Mouse (Mus musculus) urinary bladder, adult 18-20 months (tissue): ENCODE measurements at regions not wholly inside any gene's neighbourhood (a gene's known extent, or its start where the extent isn't known, plus 50 kb on each side); places are given as distances from the start of the nearest gene placed in this dataset.

Experiments
- DNase-seq, 2 experiments: peaks; one replicate each; pipeline ENCODE4 v3.0.0; 2022; ENCODE audit warnings: low spot score in 2 of 2, mixed read lengths in 2 of 2

GRCm38 (mm10) chr2:75061456-75062188 is 236.0 kb downstream of the Mtx2 start:
- DNase-seq: no peak

GRCm38 (mm10) chr2:75062189-75062510 is 236.5 kb downstream of the Mtx2 start:
- no peak for DNase-seq

DNA sequence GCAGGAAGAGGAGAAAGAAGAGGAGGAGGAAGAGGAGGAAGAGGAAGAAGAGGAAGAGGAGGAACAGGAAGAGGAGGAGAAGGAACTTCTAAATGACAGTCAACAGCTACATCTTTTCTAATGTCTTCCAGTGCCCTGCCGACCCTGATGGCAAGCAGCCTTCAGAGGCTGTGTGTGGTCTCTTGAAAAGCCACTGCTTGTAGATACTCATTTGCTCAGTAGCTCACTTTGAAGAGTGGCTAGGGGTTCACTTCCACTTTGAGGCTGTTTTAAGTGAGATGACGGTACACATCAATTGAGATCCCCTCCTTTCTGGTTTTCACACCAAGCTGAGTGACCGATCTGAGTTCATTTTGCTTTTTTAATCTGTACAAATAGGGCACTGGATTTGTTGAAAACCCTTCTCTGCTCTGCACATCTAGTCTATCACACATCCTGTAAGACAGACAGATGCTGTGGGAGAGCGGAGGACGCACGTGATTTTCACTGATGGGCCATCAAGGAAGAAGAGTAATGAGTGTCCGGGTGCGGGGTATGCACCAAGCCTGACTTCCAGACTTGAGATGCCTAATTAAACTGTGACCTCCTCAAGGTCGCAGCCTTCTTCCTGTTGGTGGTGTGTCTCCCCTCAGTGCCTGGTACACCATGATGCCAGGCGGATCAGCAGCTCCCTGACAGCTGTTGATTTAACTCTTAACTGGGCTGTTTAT is 239.0 kb downstream of the Mtx2 start:
- DNase-seq: no peak

GRCm38 (mm10) chr2:75065304-75065703 is 239.7 kb downstream of the Mtx2 start:
- DNase-seq: no peak

- DNase-seq: no peak
Observed at GRCm38 (mm10) chr2:75069321-75069720, 243.7 kb downstream of the Mtx2 start.

- DNase-seq: no peak
Observed at GRCm38 (mm10) chr2:75072021-75072420, 246.4 kb downstream of the Mtx2 start.

- no peak for DNase-seq
Observed at GRCm38 (mm10) chr2:75072471-75072870, 246.9 kb downstream of the Mtx2 start.

DNA sequence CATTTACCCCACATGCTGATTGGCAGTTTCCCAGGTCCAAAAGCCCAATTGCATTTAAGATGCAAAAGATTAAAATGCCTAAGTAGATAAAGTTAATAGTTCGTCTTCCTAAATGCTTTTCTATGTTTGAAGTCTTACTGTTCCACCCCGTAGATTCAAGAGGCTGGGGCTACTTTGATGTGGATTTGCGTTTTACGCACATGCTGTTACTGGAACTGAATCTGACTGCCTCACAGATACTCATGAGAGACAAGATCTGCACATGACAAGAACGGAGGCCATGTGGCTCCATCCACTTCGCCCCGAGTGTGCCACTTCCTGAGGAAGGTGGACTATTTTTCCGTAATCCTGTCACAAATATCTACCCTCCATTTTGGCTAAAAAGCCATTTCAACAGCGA is 247.6 kb downstream of the Mtx2 start:
- no peak for DNase-seq

GRCm38 (mm10) chr2:75087164-75087563 is 261.6 kb downstream of the Mtx2 start:
- DNase-seq: no peak

GRCm38 (mm10) chr2:75089186-75089585 is 263.6 kb downstream of the Mtx2 start:
- DNase-seq: no peak

- no peak for DNase-seq
Observed at GRCm38 (mm10) chr2:75089616-75090015, 264.0 kb downstream of the Mtx2 start.

- DNase-seq: no peak
Observed at GRCm38 (mm10) chr2:75090439-75090838, 264.8 kb downstream of the Mtx2 start.

GRCm38 (mm10) chr2:75101501-75101900 is 275.9 kb downstream of the Mtx2 start:
- DNase-seq: no peak

DNA sequence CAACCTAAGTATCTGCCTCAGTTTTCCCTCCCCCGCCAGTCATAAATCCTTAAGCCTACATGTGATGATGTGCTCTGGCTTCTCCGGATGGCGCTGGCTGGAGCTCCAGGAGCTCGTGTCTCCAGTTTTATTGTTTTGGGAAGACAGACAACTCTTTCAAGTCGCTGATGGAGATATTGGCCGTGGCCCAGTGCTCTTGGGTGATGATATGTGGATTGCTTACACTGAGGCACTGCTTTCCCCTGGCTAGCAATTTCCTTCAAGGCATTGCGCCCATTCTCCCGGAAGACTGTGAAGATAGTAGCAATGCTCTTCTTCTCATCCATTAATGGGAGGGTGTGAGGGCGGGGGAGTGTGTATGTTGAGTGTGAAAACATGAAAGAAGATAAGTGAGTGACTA is 287.1 kb downstream of the Mtx2 start:
- DNase-seq: no peak

GRCm38 (mm10) chr2:75114375-75114774 is 288.8 kb downstream of the Mtx2 start:
- no peak for DNase-seq

DNA sequence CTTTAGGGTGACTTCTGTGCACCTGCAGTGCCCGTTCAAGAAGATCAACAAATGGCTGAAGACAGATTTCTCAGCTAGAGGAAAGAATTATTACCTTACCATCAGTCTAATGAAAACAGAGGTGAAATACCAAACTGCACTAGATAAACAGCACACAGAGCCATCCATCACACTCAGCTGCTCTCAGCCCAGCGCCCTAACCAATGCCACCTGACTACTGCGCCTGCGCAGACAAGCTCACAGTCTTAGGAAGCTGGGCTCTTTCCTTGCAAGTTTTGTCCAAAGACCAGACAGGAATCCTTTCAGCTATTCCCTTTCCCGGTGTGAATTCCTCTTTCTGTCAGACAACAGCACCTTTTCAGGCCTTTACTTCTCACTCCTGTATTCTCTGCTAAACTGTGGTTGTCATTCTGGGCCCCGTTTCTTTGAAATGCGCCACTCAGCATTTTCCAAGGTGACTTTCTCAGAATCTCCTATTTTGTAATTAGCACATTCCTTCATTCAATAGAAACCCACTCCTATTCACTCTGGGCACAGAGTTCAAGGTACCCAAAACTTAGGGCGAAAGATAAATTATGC is 292.8 kb downstream of the Mtx2 start:
- no peak for DNase-seq

GRCm38 (mm10) chr2:75119599-75119998 is 294.0 kb downstream of the Mtx2 start:
- DNase-seq: no peak

DNA sequence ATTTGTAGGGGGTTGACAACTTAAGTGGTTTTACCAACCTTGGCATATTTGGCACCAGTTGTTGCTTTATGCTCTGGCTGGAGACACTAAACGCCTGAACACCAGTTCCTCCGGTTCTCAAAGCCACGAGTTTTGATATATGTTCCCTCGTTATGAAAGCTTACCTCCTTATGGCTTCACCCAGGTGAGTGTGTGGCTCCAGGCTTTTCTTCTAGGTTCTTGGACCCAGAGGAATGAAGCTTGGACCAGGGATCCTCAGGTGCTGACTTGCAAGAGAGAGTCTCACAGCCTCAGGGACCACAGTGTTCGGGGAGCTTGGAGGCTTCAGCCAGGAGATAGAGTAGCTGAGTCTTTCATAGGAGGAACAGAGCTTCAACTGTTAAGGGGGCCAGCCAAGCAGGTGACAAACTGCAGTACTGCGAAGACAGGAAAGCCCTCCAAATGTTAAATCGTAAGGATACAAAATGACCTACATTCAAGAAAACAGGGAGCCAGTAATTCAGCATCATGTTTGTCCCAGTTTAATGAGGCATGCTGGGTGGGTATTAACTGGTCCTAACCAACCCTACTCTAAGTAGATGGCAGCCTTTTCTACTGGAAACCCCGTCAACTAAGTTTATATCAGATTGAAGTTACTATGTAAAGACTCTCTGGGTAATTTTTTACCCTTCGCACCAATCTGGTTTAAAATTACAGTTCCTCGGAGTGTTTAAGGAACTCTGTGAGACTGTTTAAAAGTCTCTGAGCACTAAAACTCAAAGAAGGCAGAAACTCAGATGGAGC is 307.9 kb downstream of the Mtx2 start:
- DNase-seq: no peak

GRCm38 (mm10) chr2:75136618-75137017 is 311.0 kb downstream of the Mtx2 start:
- no peak for DNase-seq

DNA sequence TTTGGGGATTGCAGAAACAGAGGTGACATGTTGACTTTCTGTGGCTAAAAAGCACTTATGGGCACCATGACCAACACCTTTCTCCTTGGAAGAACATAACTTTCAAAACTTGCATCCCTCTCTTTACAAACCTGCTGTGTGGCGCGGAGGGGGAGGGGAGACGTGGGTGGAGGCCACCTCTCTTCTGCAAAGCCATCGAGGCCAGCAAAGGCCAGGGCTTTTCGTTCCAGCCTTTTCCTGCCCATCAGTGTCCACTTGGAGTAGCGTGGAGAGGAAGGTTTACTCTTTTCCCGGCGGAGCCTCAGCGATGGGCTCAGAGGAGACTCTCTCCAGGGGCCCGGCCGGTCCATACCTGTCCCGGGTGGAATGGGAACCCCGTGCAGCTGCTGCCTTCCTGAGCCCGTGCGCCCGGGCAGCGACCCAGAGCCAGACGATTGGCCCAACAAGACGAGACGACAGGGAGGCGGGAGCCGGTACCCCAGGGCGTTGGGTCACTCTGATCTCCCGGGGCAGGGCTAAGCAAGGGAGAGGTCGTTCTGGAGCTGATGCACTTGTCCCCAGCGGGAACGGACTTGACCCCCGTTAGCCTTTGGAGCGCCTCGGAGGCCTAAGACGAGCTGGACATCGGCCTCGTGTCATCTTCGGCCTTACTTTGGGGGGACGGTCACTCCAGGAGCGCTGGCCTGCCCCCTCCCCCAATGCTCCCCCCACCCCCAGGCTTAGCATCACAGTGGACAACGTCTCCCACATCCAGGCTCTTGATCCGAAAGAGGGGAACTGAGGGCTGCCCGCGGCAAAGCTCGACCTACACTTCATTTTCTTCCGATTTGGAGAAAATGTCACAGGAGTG is 311.8 kb downstream of the Mtx2 start:
- peak in 1 of 2 experiments; percentile 11 for DNase-seq

DNA sequence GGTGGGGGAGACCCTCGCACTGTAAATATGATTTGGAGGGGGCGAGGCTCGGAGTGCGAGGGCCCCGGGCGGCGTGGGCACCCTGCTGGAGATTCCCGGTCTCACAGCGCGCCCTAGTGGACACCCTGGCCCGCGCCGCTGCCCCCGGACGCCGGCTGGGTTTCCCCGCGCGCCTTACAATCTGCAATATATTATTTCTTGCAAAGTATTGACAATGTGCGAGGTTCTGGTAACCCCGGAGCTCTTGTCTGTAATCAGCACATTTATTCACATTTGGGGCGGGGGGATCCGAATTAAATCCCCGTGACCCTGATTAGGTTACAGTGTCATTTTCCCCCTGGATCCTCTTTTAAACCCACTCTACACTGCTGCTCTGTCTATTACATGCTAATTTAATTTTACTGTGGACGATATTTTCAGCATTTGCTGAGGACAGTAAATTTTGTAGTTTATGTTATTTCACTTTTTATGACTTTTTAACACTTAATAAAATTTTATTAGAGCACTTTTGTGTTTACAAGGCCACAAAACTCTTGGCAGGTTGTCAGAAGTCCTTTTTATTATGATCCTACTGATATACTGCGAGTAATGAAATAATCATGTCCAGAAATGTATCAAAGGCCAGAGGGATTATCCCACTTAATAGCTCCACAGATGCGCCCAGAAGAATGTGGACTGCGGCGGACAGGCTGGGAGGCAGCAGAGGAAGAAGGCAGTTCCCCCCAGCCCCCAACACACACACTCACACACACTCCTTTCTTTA is 312.6 kb downstream of the Mtx2 start:
- peak; percentile 29 to 71 for DNase-seq
